Mouse (Mus musculus): Measurements from ENCODE around the gene Nfs1.

GRCm38 (mm10) chr2:156177079-156177478 lies 33.1 kb upstream of the Nfs1 start:
- TF ChIP-seq UBTF (IDR thresholded peaks at IDR 0.05; ENCODE audit: borderline replicate concordance, insufficient read depth, low read depth, low read length) (no peak), CTCF (IDR thresholded peaks at IDR 0.05 in 2 of 3, conservative IDR thresholded peaks at IDR 0.05 in 1 of 3; ENCODE audit: control insufficient read depth in 1 of 3, insufficient read depth in 1 of 3, low read depth in 2 of 3, low read length in 3 of 3, poor library complexity in 1 of 3, severe bottlenecking in 1 of 3) (no peak), POLR2A (IDR thresholded peaks at IDR 0.05; ENCODE audit: control insufficient read depth in 1 of 2, insufficient read depth in 1 of 2, low read depth in 1 of 2, low read length in 2 of 2, poor library complexity in 1 of 2) (no peak)

All from MEL (cell line).